Mouse (Mus musculus): Measurements from ENCODE around the gene Slc7a8. TPM values are rescaled to one million over a fixed set of nuclear protein-coding genes. Genes with fewer than 3 reads are reported as not detected.
A peak's percentile ranks its signal among the peaks of the same experiment; 100 is the strongest.

The Slc7a8 gene
- polyA plus RNA-seq, 2 experiments, result 4.5 to 5.8 TPM

DNA sequence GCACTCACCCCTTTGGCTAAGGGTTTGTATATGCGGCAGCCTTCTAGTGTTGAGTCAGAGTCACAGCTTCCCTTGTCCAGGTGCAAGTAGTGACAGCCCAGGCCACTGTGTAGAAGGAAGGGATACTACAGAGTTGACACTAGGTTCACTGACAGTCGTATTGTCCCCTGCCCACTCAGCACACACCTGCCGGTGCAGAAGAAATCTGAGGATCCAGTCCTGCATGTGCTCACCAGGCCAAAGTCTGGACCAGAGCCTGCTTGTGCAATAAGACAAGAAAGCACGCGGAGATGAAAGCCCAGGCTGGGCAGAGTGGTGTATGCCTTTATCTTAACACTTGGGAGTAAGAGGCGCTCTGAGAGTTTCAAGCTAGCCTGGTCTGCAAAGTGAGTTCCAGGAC, 86.7 kb downstream of the Slc7a8 start:
- Histone ChIP-seq H3K4me1 (ENCODE audit: control insufficient read depth, insufficient read depth, low read length) (no peaks in the 10 kb centered on the region), H3K27me3 (ENCODE audit: control insufficient read depth, insufficient read depth, low read length) (no peaks in the 10 kb centered on the region), H3K9ac (ENCODE audit: low read depth, low read length, severe bottlenecking) (no peak overlapping the region), H3K36me3 (ENCODE audit: control insufficient read depth, insufficient read depth, low read length) (peaks cover 24% of the 10 kb centered on the region), H3K27ac (replicated peaks; ENCODE audit: low read depth, low read length) (no peak overlapping the region), H3K4me2 (replicated peaks; ENCODE audit: low read depth, low read length, severe bottlenecking) (no peak overlapping the region), H3K4me3 (replicated peaks; ENCODE audit: low read length) (no peak overlapping the region), H3K9me3 (ENCODE audit: control insufficient read depth, low read length) (no peaks in the 10 kb centered on the region)
- TF ChIP-seq POLR2A (IDR thresholded peaks at IDR 0.05; ENCODE audit: borderline replicate concordance, extremely low read depth, insufficient read depth, insufficient read length), result no peak
- WGBS, result 74% methylated on average over 6 of the region's 6 CpGs
- ATAC-seq (ENCODE audit: low FRiP score, low read depth) (no peak), DNase-seq (ENCODE audit: low spot score) (no peak)

DNA sequence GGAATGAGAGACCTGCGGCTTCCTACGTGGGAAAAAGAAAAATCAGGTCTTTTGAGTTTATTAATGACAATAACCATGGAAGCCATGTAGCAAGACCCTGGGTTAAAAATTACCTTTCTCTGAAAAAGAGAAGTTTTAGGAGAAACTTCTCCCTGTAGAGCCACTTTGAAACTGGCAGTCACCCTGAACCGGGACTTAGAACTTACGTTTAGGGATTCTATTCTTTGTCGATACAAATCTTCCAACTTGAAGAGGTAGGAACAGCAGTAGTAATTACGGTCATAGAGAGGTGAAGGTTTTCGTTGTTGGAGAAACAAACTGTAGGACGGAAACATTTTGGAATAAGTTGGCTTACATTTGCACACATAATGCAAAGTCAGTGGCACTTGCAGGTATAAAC, 94.5 kb downstream of the Slc7a8 start:
- peak overlapping the region; percentile 97 for H3K9ac ChIP-seq (ENCODE audit: low read depth, low read length, severe bottlenecking)
- H3K27me3 ChIP-seq (ENCODE audit: control insufficient read depth, insufficient read depth, low read length), result no peaks in the 10 kb centered on the region
- H3K27ac ChIP-seq (replicated peaks; ENCODE audit: low read depth, low read length), result peak overlapping the region; percentile 63
- peaks cover 32% of the 10 kb centered on the region for H3K36me3 ChIP-seq (ENCODE audit: control insufficient read depth, insufficient read depth, low read length)
- H3K9me3 ChIP-seq (ENCODE audit: control insufficient read depth, low read length), result no peaks in the 10 kb centered on the region
- no peak for DNase-seq (ENCODE audit: low spot score)
- ATAC-seq (ENCODE audit: low FRiP score, low read depth), result no peak
- peaks cover 18% of the 10 kb centered on the region for H3K4me1 ChIP-seq (ENCODE audit: control insufficient read depth, insufficient read depth, low read length)
- H3K4me3 ChIP-seq (replicated peaks; ENCODE audit: low read length), result peak overlapping the region; percentile 85
- H3K4me2 ChIP-seq (replicated peaks; ENCODE audit: low read depth, low read length, severe bottlenecking), result peak overlapping the region; percentile 69
- TF ChIP-seq POLR2A (IDR thresholded peaks at IDR 0.05; ENCODE audit: borderline replicate concordance, extremely low read depth, insufficient read depth, insufficient read length), result no peak
- WGBS, result 3% methylated on average over 8 of the region's 8 CpGs

DNA sequence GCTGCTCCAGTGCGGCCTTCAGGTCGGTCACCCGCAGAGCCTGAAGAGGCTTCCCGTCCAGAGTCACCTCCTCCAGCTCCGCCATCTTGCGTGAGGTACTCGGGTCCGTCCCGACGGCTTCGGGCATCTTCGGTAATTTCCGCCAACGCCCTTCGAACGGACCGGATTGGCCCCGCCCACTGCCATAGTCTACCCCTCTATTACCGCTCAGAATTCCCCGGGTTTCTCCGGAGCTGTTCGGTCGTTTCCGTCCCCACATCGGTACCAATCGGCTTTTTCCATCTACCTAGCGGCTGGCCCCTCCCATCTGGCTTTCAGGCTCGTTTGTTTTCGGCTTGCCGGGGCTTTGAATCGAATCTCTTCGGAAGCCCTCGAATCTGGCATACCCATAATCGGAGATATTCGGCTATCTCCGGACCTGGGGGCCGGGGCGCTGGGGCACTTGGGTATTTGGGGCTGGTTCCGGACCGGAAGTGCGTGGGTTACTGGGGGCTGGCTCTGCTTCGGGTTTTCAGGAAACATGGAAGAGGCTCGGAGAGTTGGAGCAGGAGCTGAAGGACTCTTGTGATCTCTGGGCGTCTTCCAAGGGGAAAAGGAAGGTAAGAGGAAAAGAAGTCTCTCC, 95.1 kb downstream of the Slc7a8 start, which contains the start of gene Acin1:
Gene Acin1, minus strand, starts transcription at position 410 of the 622 bp plus-strand sequence.
- peak; percentile 96 for ATAC-seq (ENCODE audit: low FRiP score, low read depth)
- peak within 1 kb of the TSS; percentile 85 for H3K4me3 ChIP-seq (replicated peaks; ENCODE audit: low read length)
- H3K4me1 ChIP-seq (ENCODE audit: control insufficient read depth, insufficient read depth, low read length), result peaks cover 18% of the 10 kb centered on the region
- H3K27ac ChIP-seq (replicated peaks; ENCODE audit: low read depth, low read length), result peak within 1 kb of the TSS; percentile 95
- H3K27me3 ChIP-seq (ENCODE audit: control insufficient read depth, insufficient read depth, low read length), result no peaks in the 10 kb centered on the region
- H3K4me2 ChIP-seq (replicated peaks; ENCODE audit: low read depth, low read length, severe bottlenecking), result peak within 1 kb of the TSS; percentile 69
- H3K9ac ChIP-seq (ENCODE audit: low read depth, low read length, severe bottlenecking), result peak within 1 kb of the TSS; percentile 97
- WGBS, result under 1% methylated on average over 40 of the region's 44 CpGs
- H3K36me3 ChIP-seq (ENCODE audit: control insufficient read depth, insufficient read depth, low read length), result peaks cover 37% of the 10 kb centered on the region
- H3K9me3 ChIP-seq (ENCODE audit: control insufficient read depth, low read length), result no peaks in the 10 kb centered on the region
- peak; percentile 100 for DNase-seq (ENCODE audit: low spot score)
- TF ChIP-seq POLR2A (IDR thresholded peaks at IDR 0.05; ENCODE audit: borderline replicate concordance, extremely low read depth, insufficient read depth, insufficient read length), result peak; percentile 78; the same call in 1 of the 2 replicates

DNA sequence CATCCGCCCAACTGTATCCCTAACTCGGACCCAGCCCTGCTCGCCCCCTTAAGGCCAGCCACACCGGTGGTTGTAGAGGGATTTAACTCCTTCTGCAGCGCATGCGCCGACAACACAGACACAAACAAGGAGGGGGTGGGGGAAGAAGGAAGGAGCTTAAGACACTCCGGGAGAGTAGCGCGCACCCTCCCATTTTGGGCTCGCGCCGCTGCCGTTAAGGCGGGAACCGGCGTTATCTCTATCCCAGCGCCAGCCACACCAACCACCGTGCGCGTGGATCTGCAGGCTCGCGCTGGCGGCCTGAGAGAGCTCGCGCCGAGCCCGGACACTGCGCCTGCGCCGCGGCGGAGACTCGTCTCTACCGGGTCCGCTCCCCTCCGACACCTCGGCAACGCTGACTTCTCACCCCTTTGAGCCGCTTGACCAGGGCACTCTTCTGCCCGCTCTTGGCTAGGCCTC, 95.7 kb downstream of the Slc7a8 start, which contains the start of gene 1700123O20Rik:
Gene 1700123O20Rik, plus strand, starts transcription at position 154 of the 459 bp plus-strand sequence.
- Histone ChIP-seq H3K9me3 (ENCODE audit: control insufficient read depth, low read length) (no peaks in the 10 kb centered on the region), H3K36me3 (ENCODE audit: control insufficient read depth, insufficient read depth, low read length) (peaks cover 37% of the 10 kb centered on the region), H3K4me1 (ENCODE audit: control insufficient read depth, insufficient read depth, low read length) (peaks cover 18% of the 10 kb centered on the region), H3K9ac (ENCODE audit: low read depth, low read length, severe bottlenecking) (peak within 1 kb of the TSS; percentile 97), H3K27me3 (ENCODE audit: control insufficient read depth, insufficient read depth, low read length) (no peaks in the 10 kb centered on the region), H3K4me2 (replicated peaks; ENCODE audit: low read depth, low read length, severe bottlenecking) (peak within 1 kb of the TSS; percentile 69), H3K27ac (replicated peaks; ENCODE audit: low read depth, low read length) (peak within 1 kb of the TSS; percentile 95), H3K4me3 (replicated peaks; ENCODE audit: low read length) (peak within 1 kb of the TSS; percentile 85)
- WGBS, result 0% methylated on average over 26 of the region's 41 CpGs
- DNase-seq (ENCODE audit: low spot score) (peak; percentile 73), ATAC-seq (ENCODE audit: low FRiP score, low read depth) (peak; percentile 79)
- TF ChIP-seq POLR2A (IDR thresholded peaks at IDR 0.05; ENCODE audit: borderline replicate concordance, extremely low read depth, insufficient read depth, insufficient read length), result no peak

DNA sequence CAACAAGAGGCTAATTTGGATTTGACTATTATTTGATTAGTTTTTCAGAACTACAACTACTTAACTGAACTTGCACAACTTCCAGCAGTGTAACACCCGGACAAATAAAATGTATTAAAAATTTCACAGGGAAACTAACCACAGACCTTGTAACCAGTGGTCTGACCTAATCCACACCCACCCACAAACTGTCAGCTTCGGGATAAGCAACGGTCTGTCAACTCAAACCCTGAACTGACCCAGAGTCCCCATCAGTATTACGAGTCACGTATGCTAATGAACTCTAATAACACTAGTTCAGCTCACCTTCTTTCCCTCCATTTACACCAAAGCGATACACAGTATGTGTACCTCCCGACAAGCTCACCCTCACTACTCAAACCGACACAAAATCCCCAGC, 96.3 kb downstream of the Slc7a8 start:
- no peaks in the 10 kb centered on the region for H3K27me3 ChIP-seq (ENCODE audit: control insufficient read depth, insufficient read depth, low read length)
- H3K4me1 ChIP-seq (ENCODE audit: control insufficient read depth, insufficient read depth, low read length), result peaks cover 18% of the 10 kb centered on the region
- peak overlapping the region; percentile 95; the same call in 1 of the 2 replicates for H3K27ac ChIP-seq (replicated peaks; ENCODE audit: low read depth, low read length)
- ATAC-seq (ENCODE audit: low FRiP score, low read depth) (no peak), DNase-seq (ENCODE audit: low spot score) (no peak)
- peaks cover 31% of the 10 kb centered on the region for H3K36me3 ChIP-seq (ENCODE audit: control insufficient read depth, insufficient read depth, low read length)
- H3K4me3 ChIP-seq (replicated peaks; ENCODE audit: low read length), result peak overlapping the region; percentile 85
- 6% methylated on average over 8 of the region's 8 CpGs for WGBS
- H3K4me2 ChIP-seq (replicated peaks; ENCODE audit: low read depth, low read length, severe bottlenecking), result peak overlapping the region; percentile 59
- no peaks in the 10 kb centered on the region for H3K9me3 ChIP-seq (ENCODE audit: control insufficient read depth, low read length)
- TF ChIP-seq POLR2A (IDR thresholded peaks at IDR 0.05; ENCODE audit: borderline replicate concordance, extremely low read depth, insufficient read depth, insufficient read length), result no peak
- H3K9ac ChIP-seq (ENCODE audit: low read depth, low read length, severe bottlenecking), result peak overlapping the region; percentile 97

Data from limb, embryonic 14.5 days (tissue).